Mouse (Mus musculus) left cerebral cortex, adult 8-10 months (tissue): ENCODE results near the gene Dleu7. TPM values are rescaled to one million over a fixed set of nuclear protein-coding genes. Genes with fewer than 3 reads are reported as not detected.

ENCODE experiments used
- DNase-seq, 2 experiments: peaks; one replicate each; pipeline ENCODE4 v3.0.0; 2022; ENCODE audit warnings: low spot score in 2 of 2
- total RNA-seq, 4 experiments: library from RNA; stranded (reverse); gene quantifications; 2 replicates each; pipeline ENCODE4 v1.2.4; 2022

The Dleu7 gene
- total RNA-seq, 4 experiments from 2014 or later: 6.2 to 8.1 (median 7.2) TPM

DNA sequence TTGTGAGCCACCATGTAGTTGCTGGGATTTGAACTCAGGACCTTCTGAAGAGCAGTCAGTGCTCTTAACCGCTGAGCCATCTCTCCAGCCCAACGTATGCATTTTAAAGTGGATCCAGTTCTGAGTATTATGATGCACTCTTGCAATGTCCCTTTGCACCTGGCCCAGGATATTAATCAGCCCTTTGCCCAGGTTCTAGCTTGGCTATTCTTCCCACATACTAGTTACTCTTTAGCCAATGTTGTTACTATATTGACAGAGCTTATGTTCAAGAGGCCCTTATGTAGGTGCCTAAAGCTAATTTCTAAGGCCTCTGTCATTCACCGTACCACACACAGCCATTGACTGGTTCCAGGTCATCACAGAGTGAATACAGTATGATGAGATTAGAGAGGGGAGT is 4.1 kb downstream of the Dleu7 start:
- no peak for DNase-seq

DNA sequence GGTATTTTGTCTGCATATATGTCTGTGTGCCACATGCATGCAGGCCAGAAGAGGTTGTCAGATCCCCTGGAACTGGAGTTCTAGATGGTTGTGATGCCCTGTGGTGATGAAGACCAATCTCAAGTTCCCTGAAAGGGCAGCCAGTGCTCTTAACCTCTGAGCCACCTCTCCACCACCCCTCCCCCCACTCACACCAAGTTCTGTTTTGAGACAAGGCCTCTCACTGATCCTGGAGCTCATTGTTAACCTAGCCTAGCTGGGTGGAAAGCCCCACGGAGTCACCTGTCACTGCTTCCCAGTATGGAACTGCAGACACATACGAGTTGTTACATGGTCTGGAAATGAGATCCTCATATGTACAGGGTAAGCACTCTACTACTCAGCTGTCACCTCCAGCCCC is 9.9 kb downstream of the Dleu7 start:
- DNase-seq: no peak

DNA sequence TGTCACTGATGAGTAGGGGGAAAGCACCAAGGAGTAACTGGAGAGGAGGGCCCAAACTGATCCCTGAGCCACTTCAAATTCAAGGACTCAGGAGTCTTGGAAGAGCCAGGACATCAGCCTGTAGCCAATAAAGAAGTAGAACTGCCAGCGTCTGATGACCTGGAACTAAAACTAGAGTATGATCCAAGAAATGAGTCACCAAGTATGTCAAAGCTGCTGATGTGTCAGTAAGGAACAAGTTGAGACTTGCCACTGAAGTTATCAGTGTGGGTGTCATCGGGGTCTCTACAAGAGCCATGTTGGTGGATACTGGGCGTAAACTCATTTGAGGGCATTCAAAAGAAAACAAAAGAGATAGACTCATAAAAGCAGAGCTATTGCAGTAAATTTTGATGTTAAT is 19.2 kb downstream of the Dleu7 start:
- DNase-seq: no peak

DNA sequence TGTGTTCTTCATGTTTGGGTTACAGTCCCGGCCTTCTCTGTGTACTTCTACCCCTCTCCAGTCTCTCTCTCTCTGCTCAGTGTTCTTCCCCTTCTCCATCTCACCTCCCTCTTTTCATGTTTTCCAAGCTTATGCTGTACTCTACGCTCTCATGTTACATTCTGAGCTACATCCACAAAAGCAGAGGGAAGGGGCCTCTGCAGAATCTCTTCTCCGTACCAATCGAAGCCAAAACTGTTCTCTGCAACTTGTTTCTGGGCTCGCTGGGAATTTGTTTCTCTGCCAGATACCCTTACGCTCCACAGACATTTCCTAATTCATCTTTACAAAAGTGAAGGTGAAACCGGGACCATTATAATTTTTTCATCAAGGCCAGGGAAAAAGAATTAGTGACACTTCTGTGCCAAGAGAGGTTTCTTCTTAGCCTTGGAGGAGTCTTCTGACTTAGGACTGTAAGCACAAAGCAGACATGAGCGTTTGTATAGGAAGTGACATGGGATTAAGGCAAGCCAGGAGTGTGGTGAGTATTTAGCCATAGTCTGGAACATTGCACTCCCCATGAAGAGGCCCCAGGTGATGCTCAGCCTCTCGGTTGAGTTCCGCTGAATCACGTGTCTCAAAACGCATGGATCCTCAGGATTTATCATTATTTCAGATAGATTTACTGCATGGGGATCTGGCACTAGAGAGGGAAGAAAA is 22.0 kb downstream of the Dleu7 start:
- DNase-seq: no peak

DNA sequence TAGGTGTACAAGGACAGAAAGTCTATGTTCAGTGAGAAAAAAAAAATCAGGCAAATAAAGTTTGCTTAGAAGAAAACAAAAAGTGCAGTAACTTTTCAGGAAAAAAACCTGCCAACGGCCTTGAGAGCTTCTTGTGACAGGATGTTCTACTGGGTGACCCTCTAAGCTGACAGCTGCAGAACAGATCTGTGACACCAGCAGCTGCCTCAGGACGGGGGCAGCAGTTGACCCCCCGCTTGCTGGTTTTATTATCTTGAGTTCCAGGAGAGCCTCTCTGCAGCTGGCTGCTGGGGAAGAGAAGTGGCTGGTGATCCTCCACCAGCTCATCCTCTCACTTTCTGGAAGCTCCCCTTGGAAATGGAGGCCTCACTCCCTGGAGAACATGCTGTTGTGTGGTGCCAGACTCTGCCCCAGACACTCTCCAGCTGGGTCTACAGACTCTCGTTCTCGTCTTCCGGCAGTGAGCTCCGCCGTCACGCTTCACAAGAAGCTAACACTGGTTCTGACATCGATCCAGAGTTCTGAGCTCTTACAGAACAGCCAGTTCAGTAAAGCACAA is 33.8 kb downstream of the Dleu7 start:
- no peak for DNase-seq

DNA sequence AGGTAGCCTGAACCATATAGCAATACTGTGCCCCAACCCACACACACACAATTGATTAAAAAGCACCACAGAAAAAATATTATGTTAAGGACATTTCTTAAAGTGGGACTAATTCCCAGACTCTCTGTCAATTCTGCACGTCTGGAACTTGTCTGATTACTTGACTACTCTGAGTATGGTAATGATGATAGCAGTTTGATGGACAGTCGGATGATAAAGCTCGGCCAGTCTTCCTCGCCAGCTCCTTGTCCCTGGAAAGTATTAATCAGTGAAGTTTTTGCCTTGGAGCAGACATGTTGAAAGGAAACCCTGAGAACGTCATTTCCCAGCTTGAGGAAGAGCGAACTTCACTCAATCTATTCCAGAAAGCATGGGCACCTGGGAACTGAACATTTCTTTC is 34.7 kb downstream of the Dleu7 start:
- DNase-seq: no peak

DNA sequence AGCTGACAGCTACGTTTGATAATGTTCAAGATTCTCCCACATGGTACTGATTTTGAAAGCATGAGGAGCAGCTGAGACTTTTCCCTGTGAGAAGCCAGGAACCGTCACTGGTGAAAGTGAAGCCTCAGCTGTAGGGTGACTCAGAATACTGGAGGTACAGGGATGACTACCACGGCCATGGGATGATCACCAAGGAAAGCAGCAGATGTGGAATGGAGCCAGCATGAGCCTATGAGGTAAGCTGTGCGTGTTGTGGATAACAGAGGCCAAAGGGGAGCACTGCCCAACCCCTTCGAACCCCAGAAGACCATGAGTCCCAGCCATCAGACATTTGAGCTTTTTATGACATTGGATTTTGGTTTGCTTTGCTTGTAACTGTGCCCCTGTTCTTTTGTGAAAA is 36.8 kb downstream of the Dleu7 start:
- DNase-seq: no peak

DNA sequence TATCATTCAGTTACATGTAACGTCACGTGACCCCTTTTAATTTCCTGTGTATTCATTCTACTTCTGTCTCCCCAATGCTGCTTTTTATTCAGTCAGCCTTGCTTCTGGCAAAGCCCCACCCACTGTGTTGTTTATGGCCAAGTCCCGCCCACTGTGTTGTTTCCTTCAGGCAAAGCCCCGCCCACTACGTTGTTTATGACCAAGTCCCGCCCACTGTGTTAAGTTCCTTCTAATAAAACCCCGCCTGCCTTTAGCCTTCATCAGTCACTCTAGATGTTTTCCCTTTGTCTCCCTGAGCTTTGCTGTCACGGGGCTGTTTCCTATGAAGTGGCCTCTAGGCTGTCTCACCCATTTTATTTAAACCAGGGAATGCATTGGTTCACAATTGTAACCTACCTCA is 38.5 kb downstream of the Dleu7 start:
- DNase-seq: no peak

DNA sequence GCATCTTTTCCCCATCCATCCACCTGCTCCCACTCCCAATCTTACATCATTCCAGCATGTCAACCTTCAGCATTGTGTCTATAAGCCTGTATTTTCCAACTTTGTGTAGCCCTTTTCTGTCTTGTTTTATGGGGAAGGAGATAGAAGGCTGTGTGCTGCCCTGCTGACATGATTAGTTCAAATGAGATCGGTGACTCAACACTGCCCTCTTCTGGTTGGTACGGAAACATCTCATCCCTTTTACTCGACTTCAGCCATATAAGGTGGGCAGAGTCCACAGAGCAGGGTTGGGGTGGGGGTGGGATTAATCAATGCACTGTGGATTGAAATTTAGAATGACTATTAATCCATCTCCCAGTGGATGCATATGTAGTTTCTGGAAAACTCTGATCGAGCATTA is 40.8 kb downstream of the Dleu7 start:
- peak; percentile 18 to 22 for DNase-seq

DNA sequence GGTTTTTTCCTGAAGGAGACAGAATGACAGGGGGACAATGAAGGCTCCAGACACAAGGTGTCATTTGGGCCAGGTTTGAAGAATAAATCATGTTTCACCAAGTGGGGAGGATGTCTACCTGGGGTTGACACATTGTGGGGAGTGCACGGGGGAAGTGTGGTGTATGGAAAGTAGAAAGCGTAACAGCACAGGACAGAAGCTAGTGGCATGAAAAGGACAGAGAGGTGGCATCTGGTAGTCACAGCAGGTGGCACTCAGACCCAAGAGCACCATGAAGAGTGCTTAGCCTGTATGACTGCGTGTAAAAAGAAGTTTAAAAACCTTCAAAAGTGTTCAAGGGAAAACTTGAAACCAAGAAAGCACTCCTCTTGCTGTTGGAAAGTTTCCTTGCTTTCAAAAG is 42.8 kb downstream of the Dleu7 start:
- no peak for DNase-seq

DNA sequence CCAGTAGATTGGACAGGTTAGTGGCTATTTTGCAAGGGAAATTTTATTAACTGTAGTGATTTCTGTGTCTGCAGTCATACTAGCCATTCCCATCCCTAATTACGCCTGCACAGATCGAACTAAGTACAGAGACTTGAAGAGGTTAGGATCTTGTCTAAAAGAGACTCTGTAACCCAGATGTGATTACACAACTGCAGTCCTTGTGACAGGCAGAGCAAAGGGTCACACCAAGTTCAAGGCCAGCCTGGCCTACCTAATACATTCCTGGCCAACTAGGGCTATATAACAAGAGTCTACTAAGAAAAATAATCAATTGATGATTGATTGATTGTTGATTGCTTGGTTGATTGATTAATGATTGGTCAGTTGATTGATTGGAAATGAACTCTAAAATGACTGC is 43.6 kb downstream of the Dleu7 start:
- no peak for DNase-seq

DNA sequence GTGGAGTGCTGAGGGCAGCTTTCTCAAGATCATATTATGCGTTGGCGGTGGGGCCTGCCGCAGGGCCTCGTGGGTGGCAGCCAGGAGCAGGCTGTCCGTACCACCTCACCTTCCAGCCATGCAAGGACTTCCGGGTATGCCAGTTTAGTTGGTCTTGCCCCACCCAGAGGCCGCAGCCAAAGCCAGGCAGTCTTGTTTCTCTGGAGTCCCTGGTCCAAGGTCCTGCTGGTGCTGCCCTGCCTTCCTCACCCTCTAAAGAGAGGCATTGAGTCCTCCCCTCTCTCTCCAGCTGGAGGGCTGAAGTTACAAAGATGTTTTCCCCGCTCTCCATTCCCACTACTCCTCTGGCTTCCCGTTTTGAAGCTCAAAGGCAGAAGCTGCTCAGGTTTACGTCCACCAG is 44.1 kb downstream of the Dleu7 start:
- DNase-seq: no peak

DNA sequence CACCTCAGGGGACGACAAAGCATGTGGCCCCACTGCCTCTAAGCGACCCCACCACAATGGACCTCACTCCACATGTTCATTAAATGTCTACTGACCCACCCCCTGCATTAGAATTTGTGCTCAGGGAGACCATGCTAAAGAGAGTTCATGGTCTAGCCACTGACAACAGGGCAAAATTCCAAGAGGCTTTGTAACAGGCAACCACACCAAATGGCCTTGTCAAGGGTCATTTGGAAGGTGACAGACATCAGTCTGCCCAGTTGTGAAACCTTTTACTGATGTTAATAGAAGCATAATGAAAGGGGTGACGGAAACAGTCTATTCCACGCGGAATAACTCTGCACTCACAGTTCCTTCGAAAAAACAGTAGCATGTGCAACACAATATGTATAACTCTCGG is 44.5 kb downstream of the Dleu7 start:
- no peak for DNase-seq

DNA sequence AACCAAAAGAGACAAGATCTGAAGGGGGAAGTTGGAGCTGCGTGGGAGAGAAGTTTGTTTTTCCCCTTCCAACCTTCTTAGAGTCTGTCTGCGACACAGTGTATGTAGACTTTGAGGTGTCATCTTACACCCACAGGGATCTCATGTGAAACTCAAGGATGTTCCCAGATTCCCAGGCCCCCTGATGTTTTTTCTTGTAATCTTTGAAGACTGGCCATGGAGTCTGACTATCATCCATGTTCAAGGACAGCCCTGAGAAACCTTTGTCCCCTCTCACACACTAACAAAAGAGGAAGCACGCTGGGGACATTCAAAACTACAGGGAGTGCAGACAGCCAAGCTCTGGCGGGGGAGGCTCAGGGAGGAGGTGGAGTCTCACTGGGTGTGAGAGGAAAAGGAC is 47.3 kb downstream of the Dleu7 start:
- DNase-seq: no peak

DNA sequence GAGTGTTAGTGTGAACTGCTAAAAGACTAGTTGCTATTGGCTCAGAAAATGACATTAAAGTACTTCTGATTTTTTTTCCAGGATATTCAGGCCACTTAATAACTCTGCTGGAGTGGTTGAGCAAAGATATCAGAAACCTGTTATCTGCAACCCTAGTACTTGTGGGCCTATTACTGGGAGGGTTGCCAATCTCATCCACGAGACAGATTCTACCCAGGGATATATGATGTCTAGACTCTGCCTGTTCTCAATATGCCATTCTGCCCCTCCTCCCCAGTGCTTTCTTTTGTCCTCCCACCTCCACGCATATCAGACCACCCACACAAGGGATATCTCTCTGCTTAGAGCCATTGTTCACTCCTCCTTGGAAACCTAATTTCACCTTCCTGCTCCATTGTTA is 49.3 kb downstream of the Dleu7 start:
- no peak for DNase-seq

DNA sequence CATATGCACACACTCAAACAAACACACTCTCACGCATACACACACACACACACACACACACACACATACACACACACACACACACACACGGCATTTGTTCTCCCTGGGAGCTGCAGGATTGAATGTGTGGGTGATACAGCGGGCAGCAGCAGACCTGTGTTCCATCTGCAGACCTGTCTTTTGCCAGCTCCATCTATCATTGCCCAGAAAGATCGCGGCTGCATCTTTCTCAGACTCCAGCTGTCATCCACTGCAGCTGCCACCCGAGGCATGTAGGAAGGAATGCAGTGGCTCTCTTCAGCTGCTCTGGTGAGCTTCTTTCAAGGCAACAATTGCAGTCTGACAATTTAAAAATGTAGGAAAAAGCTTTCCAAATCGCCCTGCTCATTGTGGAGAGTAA is 56.9 kb downstream of the Dleu7 start:
- no peak for DNase-seq

DNA sequence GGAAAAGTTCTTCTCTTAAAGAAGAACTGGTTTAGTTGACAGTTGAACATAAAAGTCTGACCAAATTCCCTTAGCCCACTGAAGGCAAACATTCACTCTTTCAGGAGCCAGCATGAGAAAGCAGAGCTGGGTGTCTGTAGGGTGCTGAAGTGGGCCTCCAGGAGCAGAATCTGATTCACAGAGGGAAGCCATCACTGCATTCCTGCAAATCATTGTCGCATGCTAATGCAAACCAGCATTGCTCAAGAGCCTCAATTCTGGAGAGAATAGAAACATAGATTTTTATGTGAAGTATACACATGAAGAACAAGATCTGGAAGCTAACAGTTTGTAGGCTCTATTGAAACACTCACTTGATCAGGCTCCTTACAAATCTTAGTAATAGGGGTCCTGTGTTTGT is 57.6 kb downstream of the Dleu7 start:
- no peak for DNase-seq

DNA sequence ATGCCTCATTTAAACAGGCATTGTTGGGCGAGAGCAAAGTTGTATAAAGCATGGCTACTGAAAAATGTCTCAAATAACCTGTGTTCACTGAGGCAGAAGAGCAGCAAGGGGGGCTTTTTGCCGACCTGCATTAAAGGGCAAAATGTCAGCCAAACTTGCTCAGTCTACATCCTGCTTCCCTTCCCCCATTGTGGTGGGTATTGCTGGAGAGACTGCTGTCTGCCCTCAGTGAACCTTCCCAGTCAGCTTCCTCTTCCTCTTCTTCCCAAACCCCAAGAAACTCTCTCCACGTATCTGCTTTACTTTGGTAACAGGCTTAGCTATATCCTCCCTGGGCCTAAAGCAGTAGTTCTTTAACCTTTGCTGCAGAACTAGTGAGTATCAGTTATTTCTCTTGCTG is 61.9 kb downstream of the Dleu7 start:
- DNase-seq: no peak

DNA sequence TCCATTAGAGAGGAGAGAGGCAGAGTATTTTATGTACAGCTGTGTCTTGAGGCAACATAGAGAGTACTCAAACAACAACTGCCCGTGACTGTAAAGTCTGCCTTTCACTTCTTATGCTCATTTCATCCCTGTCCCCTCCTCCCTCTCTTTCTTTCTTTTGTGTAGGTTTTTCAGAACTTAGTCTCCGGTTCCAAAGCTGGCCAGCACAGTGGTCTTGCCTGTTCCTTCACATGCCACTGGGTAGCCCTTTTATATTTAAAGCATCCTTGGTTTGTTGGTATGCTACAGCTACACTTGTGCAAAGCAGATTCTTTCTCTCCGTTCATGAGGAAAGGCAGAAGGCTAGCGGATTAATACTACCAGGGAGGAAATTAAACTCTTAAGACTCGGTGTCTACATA is 65.7 kb downstream of the Dleu7 start:
- no peak for DNase-seq

DNA sequence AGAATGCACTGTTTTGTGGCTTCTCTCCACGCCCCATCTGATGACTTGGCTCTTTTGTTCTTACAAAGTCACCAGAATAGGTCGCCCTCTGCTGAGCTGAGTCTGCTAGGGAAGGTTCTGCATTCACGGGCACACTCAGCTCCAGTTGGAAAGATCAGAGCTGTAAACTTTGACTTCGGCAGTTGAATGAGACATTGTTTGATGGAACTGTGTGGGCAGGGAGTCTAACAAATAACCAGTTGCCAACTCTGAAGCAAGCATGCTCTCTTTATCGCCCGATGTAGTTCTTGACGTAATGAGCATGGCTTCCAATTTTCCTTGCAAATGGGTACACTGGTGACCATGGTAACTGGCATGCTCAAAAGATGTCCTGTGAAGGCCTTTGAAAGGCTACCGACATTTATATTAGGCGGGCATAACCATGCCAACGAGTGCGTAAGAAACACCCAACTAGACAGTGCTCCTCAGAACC is 66.2 kb downstream of the Dleu7 start:
- DNase-seq: peak; percentile 26
